Mouse (Mus musculus) neural tube, embryonic 14.5 days (tissue): ENCODE data around the gene Ugt1a9. TPM values are rescaled to one million over a fixed set of nuclear protein-coding genes. Genes with fewer than 3 reads are reported as not detected.
A peak's percentile ranks its signal among the peaks of the same experiment; 100 is the strongest.
"Not testable (repeated sequence)": the region's sequence is repeated elsewhere in the genome, so short reads cannot be mapped to it uniquely, and the experiment has no call there.

Source experiments
- ATAC-seq: fragments of 200-750 bp; cut with Nextera tagmentation; 2 replicates; pipeline ENCODE4 v1.8.0; 2017; ENCODE audit warnings: low read depth, mild to moderate bottlenecking, moderate TSS enrichment, moderate library complexity
- H3K27ac ChIP-seq: fragments of 300-500 bp; sonication (generic); 2 replicates; pipeline ENCODE4 v1.5.1; 2014; ENCODE audit warnings: low read depth, mild to moderate bottlenecking, control low read depth, low read length, moderate library complexity, mixed read lengths
- H3K27me3 ChIP-seq: fragments of 300-500 bp; sonication (generic); 2 replicates; pipeline ENCODE4 v1.6.1; 2014; ENCODE audit warnings: low read length; ENCODE audit not compliant: control insufficient read depth, insufficient read depth
- H3K36me3 ChIP-seq: fragments of 300-500 bp; sonication (generic); 2 replicates; pipeline ENCODE4 v1.6.1; 2014; ENCODE audit warnings: low read length, mixed read lengths; ENCODE audit not compliant: control insufficient read depth, insufficient read depth
- H3K4me1 ChIP-seq: fragments of 300-500 bp; sonication (generic); 2 replicates; pipeline ENCODE4 v1.6.1; 2014; ENCODE audit warnings: low read length; ENCODE audit not compliant: control insufficient read depth, insufficient read depth
- H3K4me2 ChIP-seq: fragments of 300-500 bp; sonication (generic); 2 replicates; pipeline ENCODE4 v1.6.1; 2014; ENCODE audit warnings: mild to moderate bottlenecking, low read depth, low read length, control low read depth
- H3K4me3 ChIP-seq: fragments of 300-500 bp; sonication (generic); 2 replicates; pipeline ENCODE4 v1.5.1; 2014; ENCODE audit warnings: low read depth, low read length, control low read depth, mixed read lengths
- H3K9ac ChIP-seq: fragments of 300-500 bp; sonication (generic); replicated peaks from 2 replicates; pipeline ENCODE4 v1.6.1; 2014; ENCODE audit warnings: low read depth, mild to moderate bottlenecking, control low read depth, low read length, mixed read lengths
- H3K9me3 ChIP-seq: fragments of 300-500 bp; sonication (generic); 2 replicates; pipeline ENCODE4 v1.6.1; 2016; ENCODE audit warnings: low read length; ENCODE audit not compliant: control insufficient read depth
- WGBS: fragments of 180-500 bp; shearing (Covaris S2); extraction: QIAGEN DNeasy Blood & Tissue Kit; methylation state at CpG from one replicate; pipeline ENCODE4 v1.1.7; 2014; 5-methylcytosine and 5-hydroxymethylcytosine counted together
- polyA plus RNA-seq: library from polyadenylated mRNA; unstranded; fragments of >200 nt; fragmentation: Nextera tagmentation; extraction: Ambion mirVana; gene quantifications from 2 replicates; pipeline ENCODE4 v1.2.1, GENCODE M21; 2014

Ugt1a9 gene
- polyA plus RNA-seq, 1 experiment from 2014 or later = not detected

- H3K36me3 ChIP-seq, ATAC-seq, H3K27ac ChIP-seq, H3K4me2 ChIP-seq, H3K27me3 ChIP-seq, H3K9ac ChIP-seq, H3K4me3 ChIP-seq, H3K4me1 ChIP-seq, H3K9me3 ChIP-seq: not testable (repeated sequence)
- 36% methylated on average over 1 of the region's 1 CpGs for WGBS
Observed at GRCm38 (mm10) chr1:88140492-88140891, 69.9 kb downstream of the Ugt1a9 start.

- H3K9me3 ChIP-seq, H3K4me3 ChIP-seq, H3K4me1 ChIP-seq, H3K4me2 ChIP-seq, H3K36me3 ChIP-seq, H3K27me3 ChIP-seq, H3K9ac ChIP-seq, H3K27ac ChIP-seq: not testable (repeated sequence)
- peak; percentile 63; the same call in 1 of the 2 replicates for ATAC-seq
- WGBS = 2% methylated on average over 5 of the region's 5 CpGs
Observed at GRCm38 (mm10) chr1:88143966-88144675, 73.5 kb downstream of the Ugt1a9 start.

GRCm38 (mm10) chr1:88145278-88145677, 74.7 kb downstream of the Ugt1a9 start:
- not testable (repeated sequence) for H3K4me3 ChIP-seq, H3K9ac ChIP-seq, ATAC-seq, H3K27ac ChIP-seq, H3K36me3 ChIP-seq, H3K27me3 ChIP-seq, H3K4me1 ChIP-seq, H3K4me2 ChIP-seq, H3K9me3 ChIP-seq
- WGBS = 75% methylated on average over 2 of the region's 2 CpGs

GRCm38 (mm10) chr1:88150133-88150532, 79.5 kb downstream of the Ugt1a9 start:
- H3K4me2 ChIP-seq, ATAC-seq, H3K9ac ChIP-seq, H3K9me3 ChIP-seq, H3K4me1 ChIP-seq, H3K36me3 ChIP-seq, H3K27ac ChIP-seq, H3K27me3 ChIP-seq, H3K4me3 ChIP-seq: not testable (repeated sequence)
- WGBS = 77% methylated on average over 2 of the region's 2 CpGs

GRCm38 (mm10) chr1:88158430-88158829, 87.8 kb downstream of the Ugt1a9 start:
- no peak overlapping the region for H3K9ac ChIP-seq
- no peaks in the 10 kb centered on the region for H3K36me3 ChIP-seq
- no peak for ATAC-seq
- no peaks in the 10 kb centered on the region for H3K27me3 ChIP-seq
- no peak overlapping the region for H3K27ac ChIP-seq
- H3K4me1 ChIP-seq = no peaks in the 10 kb centered on the region
- H3K4me3 ChIP-seq = no peak overlapping the region
- no peak overlapping the region for H3K4me2 ChIP-seq
- WGBS = 87% methylated on average over 2 of the region's 2 CpGs
- no peaks in the 10 kb centered on the region for H3K9me3 ChIP-seq

- 81% methylated on average over 5 of the region's 5 CpGs for WGBS
- no peak for ATAC-seq
- H3K36me3 ChIP-seq = no peaks in the 10 kb centered on the region
Observed at GRCm38 (mm10) chr1:88165711-88166110, 95.1 kb downstream of the Ugt1a9 start, which contains the start of gene Ugt1a5. TSS of gene Ugt1a5 (plus strand) at chr1:88166012.

GRCm38 (mm10) chr1:88172190-88172589, 101.6 kb downstream of the Ugt1a9 start:
- H3K27me3 ChIP-seq, H3K4me2 ChIP-seq, H3K36me3 ChIP-seq, H3K4me3 ChIP-seq, H3K4me1 ChIP-seq, H3K9me3 ChIP-seq, ATAC-seq, H3K9ac ChIP-seq, H3K27ac ChIP-seq: not testable (repeated sequence)
- WGBS = 93% methylated on average over 5 of the region's 7 CpGs

More at GRCm38 (mm10) chr1:88165711-88166110, 95.1 kb downstream of the Ugt1a9 start, which contains the start of gene Ugt1a5:
- Histone ChIP-seq H3K9me3 (no peaks in the 10 kb centered on the region), H3K9ac (no peak within 1 kb of the TSS), H3K4me1 (no peaks in the 10 kb centered on the region), H3K27me3 (no peaks in the 10 kb centered on the region), H3K4me2 (no peak within 1 kb of the TSS), H3K4me3 (no peak within 1 kb of the TSS), H3K27ac (no peak within 1 kb of the TSS)

GRCm38 (mm10) chr1:88179657-88180056, 109.1 kb downstream of the Ugt1a9 start:
- H3K27me3 ChIP-seq = no peaks in the 10 kb centered on the region
- no peaks in the 10 kb centered on the region for H3K36me3 ChIP-seq
- no peak overlapping the region for H3K4me3 ChIP-seq
- no peak for ATAC-seq
- no peaks in the 10 kb centered on the region for H3K9me3 ChIP-seq
- H3K9ac ChIP-seq = no peak overlapping the region
- H3K4me1 ChIP-seq = no peaks in the 10 kb centered on the region
- WGBS = 85% methylated on average over 1 of the region's 1 CpGs
- no peak overlapping the region for H3K27ac ChIP-seq
- H3K4me2 ChIP-seq = no peak overlapping the region

- 92% methylated on average over 5 of the region's 5 CpGs for WGBS
Observed at GRCm38 (mm10) chr1:88186325-88186935, 115.8 kb downstream of the Ugt1a9 start.

More at GRCm38 (mm10) chr1:88186325-88186935, 115.8 kb downstream of the Ugt1a9 start:
- Histone ChIP-seq H3K4me2 (no peak overlapping the region), H3K27me3 (no peaks in the 10 kb centered on the region), H3K9ac (no peak overlapping the region), H3K9me3 (no peaks in the 10 kb centered on the region), H3K4me3 (no peak overlapping the region), H3K27ac (no peak overlapping the region), H3K4me1 (no peaks in the 10 kb centered on the region), H3K36me3 (no peaks in the 10 kb centered on the region)
- ATAC-seq = no peak
